Mouse (Mus musculus) ES-E14 (cell line): ENCODE results near the gene Dst.

ENCODE experiments used
- HCFC1 ChIP-seq: IDR thresholded peaks from 2 replicates; pipeline ENCODE4 v1.6.1; 2012; ENCODE audit warnings: low read length, inconsistent platforms, borderline replicate concordance; ENCODE audit not compliant: insufficient read depth
- MAFK ChIP-seq: IDR thresholded peaks from 2 replicates; pipeline ENCODE4 v1.6.1; 2014; ENCODE audit warnings: mild to moderate bottlenecking, low read depth, low read length, inconsistent platforms; ENCODE audit not compliant: insufficient read depth
- ZC3H11A ChIP-seq: IDR thresholded peaks from 2 replicates; pipeline ENCODE4 v1.6.1; 2012; ENCODE audit warnings: low read depth, mild to moderate bottlenecking, inconsistent platforms, low read length, borderline replicate concordance
- ZNF384 ChIP-seq: IDR thresholded peaks from 2 replicates; pipeline ENCODE4 v1.6.1; 2012; ENCODE audit warnings: low read depth, low read length, inconsistent platforms

- TF ChIP-seq ZC3H11A: no peak
- TF ChIP-seq HCFC1: no peak
- no peak for TF ChIP-seq MAFK
- TF ChIP-seq ZNF384: no peak
Measured at GRCm38 (mm10) chr1:34189970-34190369, 281.9 kb downstream of the Dst start.
